Mouse (Mus musculus) urinary bladder, postnatal 25 days (tissue): Measurements from ENCODE around the gene Hsf2.
"Not testable (repeated sequence)": the region's sequence is repeated elsewhere in the genome, so short reads cannot be mapped to it uniquely, and the experiment has no call there.

ENCODE experiments used
- DNase-seq: peaks from one replicate; pipeline ENCODE4 v3.0.0; 2022; ENCODE audit warnings: low spot score

Gene Hsf2

DNA sequence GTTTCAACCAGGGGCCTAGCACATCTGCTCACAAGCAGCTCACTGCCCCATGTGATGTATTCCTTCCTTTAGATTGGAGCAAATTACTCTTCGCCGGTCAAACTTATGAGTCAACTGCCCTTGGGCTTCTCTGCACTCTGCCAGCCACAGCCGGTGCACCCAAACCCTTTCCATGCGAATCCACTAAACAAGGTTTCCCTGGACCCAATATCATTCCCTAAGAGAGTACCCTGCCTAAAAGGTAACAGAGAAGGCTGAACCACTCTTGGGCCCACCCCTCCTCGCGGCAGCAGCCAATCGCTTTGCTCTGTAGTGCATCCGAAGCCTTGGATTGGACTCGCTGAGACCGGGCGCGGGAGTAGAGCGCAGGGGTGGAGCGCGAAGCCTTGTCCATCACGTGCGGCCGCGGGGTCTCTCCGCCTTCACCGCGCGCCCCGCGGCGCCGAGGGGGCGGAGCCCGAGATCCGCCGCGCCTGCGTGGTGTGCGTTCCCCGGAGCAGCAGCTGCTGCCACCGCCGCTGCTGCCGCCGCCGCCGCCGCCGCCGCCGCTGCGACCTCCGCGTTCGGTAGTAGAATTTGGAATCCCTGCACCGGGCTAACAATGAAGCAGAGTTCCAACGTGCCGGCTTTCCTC lies at the start of gene Hsf2:
Gene Hsf2 (plus strand): TSS at position 478 of the 634 bp plus-strand sequence.
- DNase-seq, result peak; percentile 89

DNA sequence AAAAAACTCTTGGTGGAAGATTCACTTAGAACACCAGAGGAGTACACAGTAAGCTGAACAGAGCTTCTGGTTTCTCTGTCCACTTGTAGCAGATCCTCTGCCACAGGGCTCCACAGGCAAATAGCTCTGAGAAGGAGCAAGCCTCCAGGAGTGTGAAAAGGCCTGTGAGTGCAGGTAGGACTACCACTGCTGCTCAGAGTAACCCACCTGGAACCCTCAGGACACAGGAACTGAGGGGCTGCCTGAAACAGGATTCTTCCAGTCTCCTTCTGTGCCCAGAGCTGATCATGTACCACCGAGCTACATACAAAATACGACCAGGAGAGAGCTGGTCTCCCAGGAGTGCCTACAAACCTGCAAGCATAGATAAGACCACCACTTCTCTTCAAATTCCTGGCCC lies 48.3 kb upstream of the Hsf2 start:
- peak; percentile 11 for DNase-seq

DNA sequence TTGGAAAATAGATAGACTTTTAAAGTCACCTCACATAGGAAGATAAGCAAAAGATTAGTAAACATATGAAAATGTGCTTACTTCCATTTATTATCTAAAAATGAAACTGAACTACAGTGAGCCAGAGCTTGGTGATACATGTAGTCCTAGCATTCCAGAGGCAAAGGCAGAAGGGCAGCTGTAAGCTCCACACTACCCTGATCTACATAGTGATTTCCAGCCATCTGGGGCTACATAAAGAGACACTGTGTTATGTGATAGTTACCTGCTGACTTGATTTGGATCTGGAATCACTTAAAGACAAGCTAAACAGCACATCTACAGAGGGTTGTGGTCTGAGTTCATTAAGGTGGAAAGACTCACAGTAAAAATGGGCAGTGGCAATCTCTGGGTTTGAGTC lies 45.1 kb upstream of the Hsf2 start:
- DNase-seq, result peak; percentile 6

DNA sequence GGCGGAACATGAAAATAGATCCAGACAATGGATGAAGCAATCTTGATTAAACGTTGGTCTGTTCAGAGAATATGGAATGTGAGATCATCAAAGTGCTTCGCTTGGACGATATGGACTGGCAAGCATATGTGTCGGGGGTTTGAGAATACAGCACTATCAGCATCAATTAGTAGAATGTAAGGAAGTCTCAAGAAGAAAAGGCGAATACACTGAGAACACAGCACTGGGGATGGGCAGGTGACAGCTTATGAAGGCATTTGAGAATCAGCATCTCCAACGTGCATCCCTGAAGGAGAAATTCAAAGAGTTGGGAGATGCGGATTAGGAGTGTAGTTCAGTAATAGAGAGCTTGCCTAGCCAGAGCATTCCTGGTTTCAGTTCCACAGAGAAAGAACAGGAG lies 41.8 kb upstream of the Hsf2 start:
- peak; percentile 5 for DNase-seq

DNA sequence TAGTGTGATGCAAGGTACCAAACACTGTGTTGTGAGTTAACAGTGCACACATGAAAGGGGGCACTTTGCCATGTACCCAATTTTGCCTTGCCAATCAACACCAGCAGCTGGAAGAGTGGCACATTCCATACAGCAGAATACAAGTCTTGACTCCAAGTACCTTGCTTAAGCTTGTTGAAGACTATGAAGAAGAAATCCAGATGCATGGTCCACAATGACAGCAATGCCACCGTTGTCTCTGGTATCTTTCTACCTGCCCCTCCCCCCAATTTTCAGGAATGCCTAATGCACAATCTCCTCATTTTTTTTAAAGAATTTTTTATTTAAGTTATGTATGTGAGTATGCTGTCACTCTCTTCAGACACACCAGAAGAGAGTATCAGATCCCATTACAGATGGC lies 40.5 kb upstream of the Hsf2 start:
- DNase-seq, result peak; percentile 4

DNA sequence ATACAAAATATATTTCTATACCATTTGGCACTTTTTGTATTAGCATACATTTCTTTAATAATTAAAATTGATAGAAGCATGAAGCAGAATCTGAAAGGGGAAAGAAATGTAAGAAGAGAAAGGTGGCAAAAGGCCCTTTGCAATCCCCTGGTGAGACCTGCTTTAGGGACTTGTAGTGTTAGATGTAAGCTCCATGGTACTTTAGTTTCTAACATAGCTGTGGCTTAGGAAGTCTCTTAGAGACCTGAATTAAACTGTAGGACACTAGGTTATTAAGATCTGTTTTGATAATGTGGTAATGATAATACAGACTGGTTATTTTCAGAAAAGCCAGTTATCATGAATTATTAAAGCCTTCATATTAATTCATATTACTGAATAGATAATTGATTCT lies 38.5 kb upstream of the Hsf2 start:
- DNase-seq, result no peak

DNA sequence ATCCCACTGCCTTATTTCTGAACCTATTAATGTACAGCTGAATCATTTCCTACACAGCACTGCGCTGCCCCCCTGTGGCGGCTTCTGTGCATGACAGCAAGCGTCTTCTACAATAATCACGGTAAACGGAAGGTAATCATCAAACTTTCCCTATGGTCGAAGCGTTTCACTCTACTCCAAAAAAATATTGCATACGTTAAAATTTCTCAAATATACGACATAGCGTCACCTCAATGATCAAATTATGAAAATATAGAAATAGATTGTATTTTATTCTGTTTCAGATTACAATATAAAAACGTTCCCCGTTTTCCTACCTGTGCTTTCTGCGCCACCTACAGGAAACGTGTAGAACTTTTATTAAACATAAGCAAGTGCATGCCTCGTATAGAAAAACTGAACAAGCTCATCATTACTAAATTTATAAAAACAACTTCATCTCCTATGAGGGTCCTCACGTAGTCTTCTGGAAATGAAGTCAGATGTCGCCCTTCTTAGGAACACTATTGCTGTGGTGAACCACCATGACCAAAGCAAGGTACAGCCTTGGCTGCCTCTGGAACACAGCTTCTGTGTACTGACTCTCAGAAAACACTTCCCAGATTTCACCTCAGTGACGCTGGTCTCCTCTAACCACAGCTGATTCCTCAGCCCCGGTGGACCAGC lies 38.0 kb upstream of the Hsf2 start:
- DNase-seq, result peak; percentile 83

DNA sequence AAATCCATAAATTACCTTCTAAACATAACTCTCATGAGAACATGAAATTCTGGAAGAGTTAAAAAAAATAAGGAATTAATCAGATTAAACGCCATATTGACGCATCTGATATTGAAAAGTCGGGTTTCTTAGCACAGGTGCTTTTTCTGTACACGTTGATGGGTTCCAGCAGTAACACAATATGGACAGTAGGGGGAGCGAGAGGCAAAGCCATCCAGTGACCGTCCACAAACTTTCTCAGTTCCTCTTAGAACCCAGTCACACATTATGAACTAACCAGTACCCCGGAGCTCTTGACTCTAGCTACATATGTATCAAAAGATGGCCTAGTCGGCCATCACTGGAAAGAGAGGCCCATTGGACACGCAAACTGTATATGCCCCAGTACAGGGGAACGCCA lies 22.9 kb upstream of the Hsf2 start:
- DNase-seq, result not testable (repeated sequence)

DNA sequence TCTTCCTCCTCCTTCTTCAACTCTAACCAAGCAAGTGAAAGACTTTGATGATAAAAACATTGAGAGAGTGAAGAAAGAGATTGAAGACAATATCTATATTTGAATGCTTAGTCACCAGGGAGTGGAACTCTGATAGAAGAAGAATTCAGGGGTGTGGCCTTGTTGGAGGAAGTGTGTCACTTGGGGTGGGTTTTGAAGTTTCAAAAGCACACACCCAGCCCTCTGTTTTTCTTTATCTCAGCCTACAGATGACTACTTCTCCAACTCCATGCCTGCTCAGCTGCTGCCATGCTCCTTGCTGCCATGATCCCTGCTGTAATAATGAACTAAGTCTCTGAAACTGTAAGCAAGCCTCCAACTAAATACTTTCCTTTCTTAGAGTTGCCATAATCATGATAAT lies 20.4 kb upstream of the Hsf2 start:
- no peak for DNase-seq

DNA sequence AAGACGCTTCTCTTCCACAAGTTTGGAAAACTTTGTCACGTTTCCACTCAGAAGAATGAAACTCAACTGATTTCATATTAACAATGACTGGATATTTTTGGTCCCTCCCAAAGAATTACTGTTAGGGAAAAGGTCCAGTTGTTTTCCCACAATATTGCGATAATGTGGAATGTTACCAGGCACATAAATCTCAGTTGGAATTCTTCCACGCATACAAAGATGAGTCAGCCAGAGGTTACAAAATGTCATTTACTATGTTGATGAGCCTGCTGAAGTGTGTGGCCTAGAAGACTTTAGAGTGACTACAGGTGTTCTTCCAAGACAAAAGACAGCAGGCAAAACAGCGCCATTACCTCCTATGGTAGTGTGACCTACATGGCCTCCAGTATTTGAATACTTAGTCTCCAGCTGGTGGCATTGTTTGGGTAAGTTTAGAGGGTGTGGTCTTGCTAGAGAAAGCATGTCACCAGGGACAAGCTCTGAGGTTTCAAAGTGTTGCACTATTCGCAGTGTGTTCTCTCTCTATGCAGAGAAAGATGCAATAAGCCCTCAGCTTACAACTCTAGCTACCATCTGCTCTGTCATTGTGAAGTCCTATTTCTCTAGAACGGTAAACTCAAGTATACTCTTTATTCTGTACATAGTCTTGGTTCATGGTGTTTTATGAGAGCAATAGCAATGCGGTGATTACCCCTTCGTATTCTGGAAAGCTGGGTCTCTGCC lies 8.9 kb upstream of the Hsf2 start:
- DNase-seq, result no peak

DNA sequence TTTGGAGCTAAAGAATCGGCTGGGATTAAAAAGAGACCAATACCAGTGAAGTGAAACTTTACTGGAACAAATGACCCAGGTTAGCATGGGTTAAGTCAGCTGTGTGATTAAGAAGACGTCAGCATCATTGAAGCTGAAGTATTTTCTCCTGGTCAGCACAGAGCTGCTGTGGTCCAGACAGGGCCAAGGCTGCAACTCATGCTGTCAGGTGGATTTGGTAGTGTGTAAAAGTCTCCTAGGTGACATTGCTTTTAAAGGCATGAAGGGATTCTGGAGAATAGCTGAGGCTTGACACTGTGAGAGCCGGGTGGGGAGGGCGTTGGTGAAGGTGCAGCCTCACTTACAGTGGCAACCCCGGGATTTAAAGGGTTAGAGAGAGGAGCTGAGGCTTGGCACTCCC lies 4.5 kb upstream of the Hsf2 start:
- DNase-seq, result no peak

DNA sequence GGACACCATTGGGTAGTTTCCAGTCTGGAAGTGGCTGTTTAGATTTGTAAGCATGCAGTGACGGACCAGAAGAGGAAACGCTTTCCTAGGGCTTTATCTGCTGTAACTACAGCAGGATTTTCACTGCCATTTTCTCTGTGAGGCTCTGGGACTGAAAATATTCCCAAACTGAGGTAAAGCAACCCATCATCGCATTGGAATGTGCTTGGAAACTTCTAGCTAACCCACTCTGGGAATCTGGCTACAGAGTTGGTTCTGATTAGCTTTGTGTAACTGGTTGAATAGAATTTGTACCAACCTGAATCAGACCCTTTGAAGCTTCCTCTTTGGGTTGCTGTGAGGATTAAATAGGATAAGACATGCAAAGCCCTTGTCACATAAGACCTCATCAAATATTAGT lies 1.4 kb upstream of the Hsf2 start:
- DNase-seq, result no peak

DNA sequence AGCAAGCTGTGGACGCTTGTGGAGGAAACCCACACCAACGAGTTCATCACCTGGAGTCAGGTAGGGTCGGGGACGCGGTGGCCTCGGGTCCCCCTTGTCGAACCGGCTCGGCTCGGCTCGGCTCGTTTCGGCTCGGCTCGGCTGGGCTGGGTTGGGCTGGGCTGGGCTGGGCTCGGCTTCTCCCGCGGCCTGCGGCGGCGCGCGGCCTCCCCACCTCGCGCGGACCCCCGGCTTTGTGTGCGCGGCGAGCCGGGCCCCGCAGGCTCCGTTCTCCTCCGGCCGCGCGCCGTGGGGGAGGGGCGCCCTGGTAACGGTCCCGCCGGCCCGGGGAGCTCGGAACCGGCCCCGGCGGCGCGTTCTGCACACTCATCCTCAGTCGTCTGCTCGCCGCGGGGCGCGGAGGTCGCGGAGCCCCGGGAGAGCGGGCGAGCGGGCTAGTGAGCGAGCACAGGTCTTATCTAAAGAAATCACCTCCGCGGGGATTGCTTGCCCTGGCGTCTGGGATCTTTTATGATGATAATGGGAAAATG lies 422 bp downstream of the Hsf2 start:
- DNase-seq, result peak; percentile 68

DNA sequence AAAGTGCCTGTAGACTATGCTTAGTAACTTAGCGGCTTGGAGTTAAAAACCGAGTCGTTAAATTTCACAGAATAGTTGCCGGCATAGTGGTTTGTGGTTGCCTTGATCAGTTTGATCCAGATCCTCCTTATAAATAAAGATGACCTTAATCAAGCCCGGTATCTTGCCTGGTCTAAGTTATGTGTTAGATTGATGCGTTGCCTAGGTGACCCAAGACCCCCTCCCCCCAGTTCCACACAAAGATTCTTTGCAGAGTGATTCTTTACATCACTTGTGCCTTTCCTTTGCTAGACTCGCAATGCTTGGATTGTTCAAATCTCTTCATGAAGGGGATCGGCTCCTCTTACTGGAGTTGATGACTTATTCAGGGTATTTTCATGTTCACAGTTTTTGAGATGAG lies 1.0 kb downstream of the Hsf2 start:
- no peak for DNase-seq

DNA sequence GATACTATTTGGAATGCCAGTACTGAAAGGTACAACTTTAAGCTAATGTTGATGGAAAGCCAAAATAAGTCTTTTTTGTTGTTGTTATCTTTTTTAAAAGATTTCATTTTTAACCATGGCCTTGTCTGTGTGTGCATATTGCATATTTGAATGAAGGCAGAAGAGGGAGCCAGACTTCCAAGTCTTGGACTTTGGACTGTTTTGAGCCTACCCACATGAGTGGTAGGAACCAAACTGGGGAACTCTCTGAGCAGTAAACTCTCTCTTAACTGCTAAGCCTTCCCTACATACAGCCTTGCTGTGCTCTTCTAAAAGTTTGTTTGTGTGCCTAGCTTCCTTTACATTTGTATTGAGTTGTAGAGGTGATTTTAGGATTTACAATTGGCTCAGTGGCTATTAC lies 2.4 kb downstream of the Hsf2 start:
- no peak for DNase-seq

DNA sequence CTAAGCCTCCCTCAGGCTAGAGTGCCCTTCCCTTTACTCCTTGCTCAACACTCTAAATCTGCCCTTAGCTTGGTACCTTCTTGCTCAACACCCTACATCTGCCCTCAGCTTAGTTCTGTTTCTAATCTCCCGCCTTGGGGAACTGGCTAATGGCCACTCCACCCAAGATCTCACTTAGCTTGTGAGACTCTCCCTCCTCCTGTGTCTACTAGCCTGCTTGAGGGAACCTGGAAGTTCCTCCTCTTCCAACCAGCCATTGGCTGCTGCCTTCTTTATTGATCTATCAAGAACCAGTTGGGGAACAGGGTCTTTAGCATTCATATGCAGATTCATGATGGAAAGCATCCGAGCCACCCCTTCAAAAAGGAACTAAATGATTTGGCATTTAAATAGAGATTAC lies 5.9 kb downstream of the Hsf2 start:
- no peak for DNase-seq

DNA sequence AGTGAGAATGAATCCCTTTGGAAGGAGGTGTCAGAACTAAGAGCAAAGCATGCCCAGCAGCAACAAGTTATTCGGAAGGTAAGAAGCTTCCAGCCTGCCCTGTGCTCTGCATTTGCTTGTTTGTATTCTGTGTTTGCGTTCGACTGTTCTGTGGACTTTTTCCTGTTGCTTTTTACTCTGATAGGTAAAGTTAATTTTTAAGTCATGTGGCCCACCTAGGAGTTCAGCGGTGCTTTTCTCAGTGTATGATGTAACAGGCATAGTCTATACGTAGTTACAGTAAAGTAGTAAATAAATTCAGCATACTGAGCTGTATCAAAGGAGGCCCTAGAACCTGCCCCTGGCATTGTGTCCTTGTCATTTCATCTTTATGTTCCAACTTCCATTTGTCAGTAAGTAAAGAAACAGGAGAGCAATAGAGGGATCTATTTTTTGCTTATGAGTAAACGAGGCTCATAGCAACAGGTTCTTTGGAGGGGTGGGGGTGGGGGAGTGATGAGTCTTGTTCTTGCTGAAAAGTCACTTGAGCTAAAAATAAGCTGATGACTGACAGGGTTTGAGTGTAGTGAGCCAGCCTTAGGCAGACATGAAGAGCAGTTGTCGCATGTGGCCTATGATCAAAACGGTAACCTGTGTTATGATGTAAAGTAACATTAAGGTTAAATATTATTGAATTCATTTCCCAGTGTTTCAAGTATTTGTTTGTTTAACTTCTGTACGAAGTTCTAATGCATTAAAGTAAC lies 13.4 kb downstream of the Hsf2 start:
- DNase-seq, result no peak

DNA sequence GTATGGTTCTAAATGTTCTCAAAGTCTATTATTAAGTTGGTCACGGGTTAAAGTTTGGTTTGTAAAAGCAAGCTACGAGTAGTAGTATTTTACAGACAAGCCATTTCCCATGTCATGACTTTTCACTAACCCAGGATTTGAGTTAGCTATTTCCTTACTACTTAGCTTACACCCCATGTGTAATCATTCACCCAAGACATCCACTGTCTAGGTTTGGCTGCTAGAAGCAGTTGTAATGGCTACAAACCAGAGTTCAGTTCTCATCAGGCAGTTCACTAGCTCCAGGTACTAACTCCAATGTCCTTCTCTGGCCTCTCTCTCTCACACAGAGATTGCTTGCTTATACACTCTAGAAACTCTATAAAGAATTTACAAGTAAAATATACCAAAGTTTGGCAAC lies 28.4 kb downstream of the Hsf2 start:
- no peak for DNase-seq

DNA sequence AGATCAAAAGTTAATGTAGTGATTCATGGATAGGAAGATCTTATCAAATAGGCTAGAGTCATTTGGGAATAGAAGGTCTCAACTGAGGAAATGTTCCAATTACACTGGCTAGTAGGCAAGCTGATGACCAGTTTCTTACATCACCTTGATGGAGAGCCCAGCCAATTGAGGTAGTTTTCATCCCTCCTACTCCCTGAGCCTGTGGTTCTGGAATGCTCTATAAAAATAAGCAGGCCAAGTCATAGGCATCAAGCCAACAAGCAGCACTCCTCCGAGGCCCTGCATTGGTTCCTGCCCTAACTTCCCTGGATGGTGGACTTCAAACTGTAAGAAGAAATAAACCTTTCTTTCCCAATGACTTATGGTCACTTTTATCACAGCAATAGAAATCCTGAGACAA lies 29.1 kb downstream of the Hsf2 start:
- no peak for DNase-seq

DNA sequence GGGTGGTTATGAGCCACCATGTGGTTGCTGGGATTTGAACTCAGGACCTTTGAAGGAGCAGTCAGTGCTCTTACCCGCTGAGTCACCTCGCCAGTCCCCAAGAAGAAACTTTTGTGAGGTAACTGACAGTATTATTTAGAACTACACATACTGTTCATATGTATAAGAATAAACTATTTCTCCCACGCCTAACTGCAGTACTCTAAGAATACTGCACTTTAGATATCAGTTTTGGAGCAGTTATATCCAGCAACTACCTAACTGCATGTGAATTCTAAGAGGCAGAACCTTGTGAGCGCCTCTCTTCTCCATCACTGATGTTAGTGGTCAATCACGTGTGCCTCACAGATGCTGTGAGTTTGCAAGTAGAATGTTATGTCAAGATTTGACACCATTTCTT lies 40.3 kb downstream of the Hsf2 start:
- DNase-seq, result no peak

DNA sequence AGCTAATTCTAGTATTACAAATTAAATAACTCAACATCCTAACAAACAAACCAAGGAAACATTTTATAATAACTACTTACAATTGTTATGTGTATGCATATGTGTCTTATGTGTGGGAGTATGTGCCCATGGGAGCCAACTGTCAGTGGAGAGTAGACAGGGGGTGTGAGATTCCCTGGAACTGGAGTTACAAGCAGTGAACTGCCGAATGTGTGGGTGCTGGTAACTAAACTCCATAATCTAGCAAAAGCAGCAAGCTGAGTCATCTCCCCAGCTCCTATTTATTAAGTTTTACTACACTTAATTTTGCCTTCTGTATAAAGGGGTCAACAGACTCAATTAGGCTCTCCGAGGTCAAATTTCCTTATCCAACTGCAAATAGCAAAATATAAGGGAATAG lies 44.9 kb downstream of the Hsf2 start:
- no peak for DNase-seq

DNA sequence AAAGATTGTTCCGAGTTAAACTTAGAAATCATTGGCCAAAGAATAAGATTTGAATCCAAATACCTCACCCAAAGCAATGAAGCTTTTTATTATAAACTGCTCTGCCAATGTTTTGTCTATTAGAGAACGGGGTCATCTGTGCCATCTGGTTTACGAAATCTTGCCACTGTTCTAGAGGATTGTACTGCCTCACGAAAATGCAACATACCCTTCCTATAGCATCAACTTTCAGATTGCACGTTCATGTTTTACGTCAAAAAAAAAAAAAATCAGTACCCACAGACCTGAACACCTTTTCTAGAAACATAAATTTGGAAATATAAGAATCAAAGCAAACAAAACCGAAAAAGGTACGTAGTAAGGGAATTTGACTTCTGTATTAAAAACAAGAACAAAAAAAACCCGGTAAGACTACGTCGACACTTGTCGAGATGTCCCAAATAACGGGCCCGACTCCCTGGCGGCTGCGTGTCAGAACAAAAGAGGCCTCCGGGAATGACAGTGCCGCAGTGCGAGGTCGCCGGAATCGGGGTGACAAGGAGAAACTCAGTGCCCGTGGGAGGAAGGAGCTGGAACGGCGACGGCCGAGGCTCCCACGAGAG lies 45.5 kb downstream of the Hsf2 start:
- DNase-seq, result no peak
